Mouse (Mus musculus) cerebellum, adult 2 months (tissue): ENCODE measurements around the gene Vmn2r49. TPM values are rescaled to one million over a fixed set of nuclear protein-coding genes. Genes with fewer than 3 reads are reported as not detected.
"Not testable (repeated sequence)": the region's sequence is repeated elsewhere in the genome, so short reads cannot be mapped to it uniquely, and the experiment has no call there.

Source experiments
- DNase-seq, 2 experiments: peaks; one replicate each; pipeline ENCODE4 v3.0.0; 2021
- H3K27ac ChIP-seq: fragments of 200-500 bp; 2 replicates; pipeline ENCODE4 v1.5.1; 2012; ENCODE audit warnings: low read length, control low read depth, inconsistent platforms; ENCODE audit not compliant: insufficient read depth
- H3K27me3 ChIP-seq: fragments of 200-500 bp; 2 replicates; pipeline ENCODE4 v1.6.1; 2012; ENCODE audit warnings: inconsistent platforms, mild to moderate bottlenecking, low read length, moderate library complexity; ENCODE audit not compliant: control insufficient read depth, insufficient read depth
- H3K4me1 ChIP-seq: fragments of 200-500 bp; 2 replicates; pipeline ENCODE4 v1.6.1; 2011; ENCODE audit warnings: low read length; ENCODE audit not compliant: control insufficient read depth, insufficient read depth
- H3K4me3 ChIP-seq: fragments of 200-500 bp; replicated peaks from 2 replicates; pipeline ENCODE3; 2011; ENCODE audit warnings: mild to moderate bottlenecking, low read depth, low read length, control low read depth; ENCODE audit not compliant: insufficient read depth
- WGBS: fragments of 180-500 bp; shearing (Covaris S2); methylation state at CpG from one replicate; pipeline ENCODE4 v1.1.7; 2018; 5-methylcytosine and 5-hydroxymethylcytosine counted together
- polyA plus RNA-seq: library from polyadenylated mRNA; depleted of rRNA; stranded (reverse); fragments of >200 nt; gene quantifications from 2 replicates; pipeline ENCODE4 v1.2.3, GENCODE M21; 2012; rRNA removed

Gene Vmn2r49
- polyA plus RNA-seq: not detected in 2 replicates

- DNase-seq, H3K27ac ChIP-seq, H3K4me1 ChIP-seq, H3K27me3 ChIP-seq, H3K4me3 ChIP-seq: not testable (repeated sequence)
- WGBS: 32% methylated on average over 2 of the region's 2 CpGs
Observed at GRCm38 (mm10) chr7:9992157-9992556, at the start of gene Vmn2r49. TSS of gene Vmn2r49 (minus strand) at chr7:9992257.

GRCm38 (mm10) chr7:9953485-9953884 lies 38.6 kb downstream of the Vmn2r49 start, which contains the start of gene Vmn2r48:
TSS of gene Vmn2r48 (minus strand) at chr7:9953585.
- not testable (repeated sequence) for DNase-seq, H3K4me3 ChIP-seq, H3K27me3 ChIP-seq, H3K4me1 ChIP-seq, H3K27ac ChIP-seq
- WGBS: 72% methylated on average over 2 of the region's 2 CpGs

Other genes with a start within 250 kb of the Vmn2r49 start
- not detected in 2 replicates for gene Vmn2r46, start 221.7 kb downstream of the Vmn2r49 start, polyA plus RNA-seq
- gene Vmn2r47, start 150.9 kb downstream of the Vmn2r49 start, polyA plus RNA-seq: not detected in 2 replicates
- not detected in 2 replicates for gene Vmn2r48, start 38.7 kb downstream of the Vmn2r49 start, polyA plus RNA-seq
- gene Vmn2r50, start 61.0 kb upstream of the Vmn2r49 start, polyA plus RNA-seq: not detected in 2 replicates
- gene Vmn2r51, start 113.5 kb upstream of the Vmn2r49 start, polyA plus RNA-seq: not detected in 2 replicates
- not detected in 2 replicates for gene Vmn2r52, start 184.3 kb upstream of the Vmn2r49 start, polyA plus RNA-seq